Mouse (Mus musculus): ENCODE measurements at regions not wholly inside any gene's neighbourhood (a gene's known extent, or its start where the extent isn't known, plus 50 kb on each side); places are given as distances from the start of the nearest gene placed in this dataset.
A peak's percentile ranks its signal among the peaks of the same experiment; 100 is the strongest.

GRCm38 (mm10) chr13:116795041-116795440, 230.3 kb downstream of the Parp8 start:
- Histone ChIP-seq H3K4me3 (ENCODE audit: insufficient read depth, low read length) (no peak overlapping the region), H3K4me1 (ENCODE audit: control insufficient read depth, insufficient read depth, low read length) (no peaks in the 10 kb centered on the region), H3K27ac (ENCODE audit: insufficient read depth, low read depth, low read length) (no peak overlapping the region)
- no peak for TF ChIP-seq CTCF (IDR thresholded peaks at IDR 0.05; ENCODE audit: low read depth, low read length)
- no peak for TF ChIP-seq POLR2A (IDR thresholded peaks at IDR 0.05; ENCODE audit: borderline replicate concordance, low read depth, low read length)

- Histone ChIP-seq H3K4me1 (ENCODE audit: control insufficient read depth, insufficient read depth, low read length) (no peaks in the 10 kb centered on the region), H3K4me3 (ENCODE audit: insufficient read depth, low read length) (no peak overlapping the region), H3K27ac (ENCODE audit: insufficient read depth, low read depth, low read length) (no peak overlapping the region)
- TF ChIP-seq CTCF (IDR thresholded peaks at IDR 0.05; ENCODE audit: low read depth, low read length) (no peak), POLR2A (IDR thresholded peaks at IDR 0.05; ENCODE audit: borderline replicate concordance, low read depth, low read length) (no peak)
Measured at GRCm38 (mm10) chr13:116781616-116782015, 243.7 kb downstream of the Parp8 start.

- no peak overlapping the region for H3K27ac ChIP-seq (ENCODE audit: insufficient read depth, low read depth, low read length)
- no peak overlapping the region for H3K4me3 ChIP-seq (ENCODE audit: insufficient read depth, low read length)
- 0 out of 2 replicates have a peak, but pooled peaks cover 2% of the 10 kb centered on the region for H3K4me1 ChIP-seq (ENCODE audit: control insufficient read depth, insufficient read depth, low read length)
- TF ChIP-seq POLR2A (IDR thresholded peaks at IDR 0.05; ENCODE audit: borderline replicate concordance, low read depth, low read length): no peak
Measured at GRCm38 (mm10) chr13:116765491-116765890, 259.8 kb downstream of the Parp8 start.

GRCm38 (mm10) chr13:116759912-116760311, 265.4 kb downstream of the Parp8 start:
- TF ChIP-seq CTCF (IDR thresholded peaks at IDR 0.05; ENCODE audit: low read depth, low read length) (no peak), POLR2A (IDR thresholded peaks at IDR 0.05; ENCODE audit: borderline replicate concordance, low read depth, low read length) (no peak)
- Histone ChIP-seq H3K4me3 (ENCODE audit: insufficient read depth, low read length) (no peak overlapping the region), H3K27ac (ENCODE audit: insufficient read depth, low read depth, low read length) (no peak overlapping the region), H3K4me1 (ENCODE audit: control insufficient read depth, insufficient read depth, low read length) (no peaks in the 10 kb centered on the region)

GRCm38 (mm10) chr13:116740825-116741224, 284.5 kb downstream of the Parp8 start:
- H3K27ac ChIP-seq (ENCODE audit: insufficient read depth, low read depth, low read length): no peak overlapping the region
- no peak for TF ChIP-seq POLR2A (IDR thresholded peaks at IDR 0.05; ENCODE audit: borderline replicate concordance, low read depth, low read length)
- TF ChIP-seq CTCF (IDR thresholded peaks at IDR 0.05; ENCODE audit: low read depth, low read length): no peak
- no peak overlapping the region for H3K4me3 ChIP-seq (ENCODE audit: insufficient read depth, low read length)
- no peaks in the 10 kb centered on the region for H3K4me1 ChIP-seq (ENCODE audit: control insufficient read depth, insufficient read depth, low read length)

- Histone ChIP-seq H3K4me1 (ENCODE audit: control insufficient read depth, insufficient read depth, low read length) (no peaks in the 10 kb centered on the region), H3K27ac (ENCODE audit: insufficient read depth, low read depth, low read length) (no peak overlapping the region), H3K4me3 (ENCODE audit: insufficient read depth, low read length) (no peak overlapping the region)
- TF ChIP-seq CTCF (IDR thresholded peaks at IDR 0.05; ENCODE audit: low read depth, low read length): no peak
- TF ChIP-seq POLR2A (IDR thresholded peaks at IDR 0.05; ENCODE audit: borderline replicate concordance, low read depth, low read length): no peak
Measured at GRCm38 (mm10) chr13:116723361-116724153, 301.8 kb downstream of the Parp8 start.

GRCm38 (mm10) chr13:116714809-116715208, 310.5 kb downstream of the Parp8 start:
- no peak overlapping the region for H3K4me3 ChIP-seq (ENCODE audit: insufficient read depth, low read length)
- H3K4me1 ChIP-seq (ENCODE audit: control insufficient read depth, insufficient read depth, low read length): peaks cover 2% of the 10 kb centered on the region; the same call in 1 of the 2 replicates
- TF ChIP-seq CTCF (IDR thresholded peaks at IDR 0.05; ENCODE audit: low read depth, low read length) (0 out of 2 replicates have a peak, but pooled peaks have one; percentile 13), POLR2A (IDR thresholded peaks at IDR 0.05; ENCODE audit: borderline replicate concordance, low read depth, low read length) (no peak)
- no peak overlapping the region for H3K27ac ChIP-seq (ENCODE audit: insufficient read depth, low read depth, low read length)

GRCm38 (mm10) chr13:116711866-116712593, 313.3 kb downstream of the Parp8 start:
- Histone ChIP-seq H3K4me1 (ENCODE audit: control insufficient read depth, insufficient read depth, low read length) (peaks cover 2% of the 10 kb centered on the region; the same call in 1 of the 2 replicates), H3K27ac (ENCODE audit: insufficient read depth, low read depth, low read length) (no peak overlapping the region), H3K4me3 (ENCODE audit: insufficient read depth, low read length) (peak overlapping the region; percentile 40)
- no peak for TF ChIP-seq POLR2A (IDR thresholded peaks at IDR 0.05; ENCODE audit: borderline replicate concordance, low read depth, low read length)
- TF ChIP-seq CTCF (IDR thresholded peaks at IDR 0.05; ENCODE audit: low read depth, low read length): peak; percentile 36

- Histone ChIP-seq H3K4me3 (ENCODE audit: insufficient read depth, low read length) (peak overlapping the region; percentile 40), H3K27ac (ENCODE audit: insufficient read depth, low read depth, low read length) (no peak overlapping the region), H3K4me1 (ENCODE audit: control insufficient read depth, insufficient read depth, low read length) (peaks cover 2% of the 10 kb centered on the region; the same call in 1 of the 2 replicates)
- TF ChIP-seq CTCF (IDR thresholded peaks at IDR 0.05; ENCODE audit: low read depth, low read length) (no peak), POLR2A (IDR thresholded peaks at IDR 0.05; ENCODE audit: borderline replicate concordance, low read depth, low read length) (no peak)
Measured at GRCm38 (mm10) chr13:116711148-116711865, 314.0 kb downstream of the Parp8 start.

Data from bone marrow macrophage, adult 2 months (primary cell).